Mouse (Mus musculus) kidney, embryonic 16.5 days (tissue): ENCODE measurements around the gene Bcl11a. TPM values are rescaled to one million over a fixed set of nuclear protein-coding genes. Genes with fewer than 3 reads are reported as not detected.

Experiments used
- ATAC-seq: fragments of 200-750 bp; cut with Nextera tagmentation; 2 replicates; pipeline ENCODE4 v1.8.0; 2017; ENCODE audit warnings: moderate TSS enrichment; ENCODE audit not compliant: low FRiP score, low TSS enrichment
- H3K27ac ChIP-seq: fragments of 300-500 bp; sonication (generic); 2 replicates; pipeline ENCODE4 v1.5.1; 2014; ENCODE audit warnings: low read length
- H3K27me3 ChIP-seq: fragments of 300-500 bp; sonication (generic); 2 replicates; pipeline ENCODE4 v1.6.1; 2014; ENCODE audit warnings: low read length, control low read depth, mixed read lengths; ENCODE audit not compliant: insufficient read depth
- H3K36me3 ChIP-seq: fragments of 300-500 bp; sonication (generic); 2 replicates; pipeline ENCODE4 v1.6.1; 2014; ENCODE audit warnings: low read length, control low read depth, mixed read lengths; ENCODE audit not compliant: insufficient read depth
- H3K4me1 ChIP-seq: fragments of 300-500 bp; sonication (generic); 2 replicates; pipeline ENCODE4 v1.6.1; 2014; ENCODE audit warnings: low read length, control low read depth, mixed read lengths; ENCODE audit not compliant: insufficient read depth
- H3K4me2 ChIP-seq: fragments of 300-500 bp; sonication (generic); replicated peaks from 2 replicates; pipeline ENCODE4 v1.6.1; 2014; ENCODE audit warnings: low read depth, low read length
- H3K4me3 ChIP-seq: fragments of 300-500 bp; sonication (generic); 2 replicates; pipeline ENCODE4 v1.5.1; 2014; ENCODE audit warnings: mild to moderate bottlenecking, low read length
- H3K9ac ChIP-seq: fragments of 300-500 bp; sonication (generic); replicated peaks from 2 replicates; pipeline ENCODE4 v1.6.1; 2014; ENCODE audit warnings: low read length
- H3K9me3 ChIP-seq: fragments of 300-500 bp; sonication (generic); 2 replicates; pipeline ENCODE4 v1.6.1; 2016; ENCODE audit warnings: low read length, control low read depth
- WGBS: fragments of 180-500 bp; shearing (Covaris S2); extraction: QIAGEN DNeasy Blood & Tissue Kit; methylation state at CpG from one replicate; pipeline ENCODE4 v1.1.7; 2014; 5-methylcytosine and 5-hydroxymethylcytosine counted together
- polyA plus RNA-seq: library from polyadenylated mRNA; unstranded; fragments of >200 nt; fragmentation: Nextera tagmentation; extraction: Ambion mirVana; gene quantifications from 2 replicates; pipeline ENCODE4 v1.2.1, GENCODE M21; 2015

The Bcl11a gene
- 2.8 and 3.1 TPM in 2 replicates for polyA plus RNA-seq

DNA sequence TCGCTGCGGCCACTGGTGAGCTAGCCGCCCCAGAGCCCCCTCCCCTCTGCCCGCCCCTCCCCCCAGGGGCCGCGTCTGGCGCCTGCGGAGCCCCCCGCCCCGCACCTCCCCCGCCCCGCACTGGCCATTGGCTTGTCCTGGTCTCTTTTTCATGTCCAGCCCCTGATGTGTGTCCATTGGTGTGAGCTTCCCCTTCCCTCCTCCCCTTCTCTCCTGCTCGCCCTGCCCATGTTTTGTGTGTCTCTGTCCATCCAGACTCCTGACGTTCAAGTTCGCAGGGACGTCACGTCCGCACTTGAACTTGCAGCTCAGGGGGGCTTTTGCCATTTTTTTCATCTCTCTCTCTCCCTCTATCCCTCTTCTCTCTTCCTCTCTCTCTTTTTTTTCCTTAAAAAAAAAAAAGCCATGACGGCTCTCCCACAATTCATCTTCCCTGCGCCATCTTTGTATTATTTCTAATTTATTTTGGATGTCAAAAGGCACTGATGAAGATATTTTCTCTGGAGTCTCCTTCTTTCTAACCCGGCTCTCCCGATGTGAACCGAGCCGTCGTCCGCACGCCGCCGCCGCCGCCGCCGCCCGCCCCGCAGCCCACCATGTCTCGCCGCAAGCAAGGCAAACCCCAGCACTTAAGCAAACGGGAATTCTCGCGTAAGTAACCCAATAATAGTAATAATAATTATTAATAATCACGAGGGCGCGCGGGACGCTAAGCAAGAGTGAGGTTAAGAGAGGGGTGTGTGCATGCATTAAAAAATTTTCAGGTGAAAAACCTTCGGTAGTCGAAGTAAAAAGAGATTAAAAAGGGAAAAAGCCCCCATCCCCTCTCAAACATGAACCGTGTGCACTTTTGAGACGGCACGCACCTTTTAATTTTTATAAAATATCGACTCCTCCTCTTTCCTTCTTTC is at the start of gene Bcl11a:
TSS of gene Bcl11a (plus strand) at position 262 of the 911 bp plus-strand sequence.
- peaks cover 62% of the 10 kb centered on the region for H3K27me3 ChIP-seq
- H3K4me1 ChIP-seq, result peaks cover 45% of the 10 kb centered on the region
- H3K4me3 ChIP-seq, result peak within 1 kb of the TSS; percentile 65
- H3K4me2 ChIP-seq, result peak within 1 kb of the TSS; percentile 99
- peak within 1 kb of the TSS; percentile 56 for H3K27ac ChIP-seq
- ATAC-seq, result peak; percentile 57
- H3K9me3 ChIP-seq, result no peaks in the 10 kb centered on the region
- WGBS, result under 1% methylated on average over 39 of the region's 51 CpGs
- H3K36me3 ChIP-seq, result no peaks in the 10 kb centered on the region
- H3K9ac ChIP-seq, result peak within 1 kb of the TSS; percentile 61

DNA sequence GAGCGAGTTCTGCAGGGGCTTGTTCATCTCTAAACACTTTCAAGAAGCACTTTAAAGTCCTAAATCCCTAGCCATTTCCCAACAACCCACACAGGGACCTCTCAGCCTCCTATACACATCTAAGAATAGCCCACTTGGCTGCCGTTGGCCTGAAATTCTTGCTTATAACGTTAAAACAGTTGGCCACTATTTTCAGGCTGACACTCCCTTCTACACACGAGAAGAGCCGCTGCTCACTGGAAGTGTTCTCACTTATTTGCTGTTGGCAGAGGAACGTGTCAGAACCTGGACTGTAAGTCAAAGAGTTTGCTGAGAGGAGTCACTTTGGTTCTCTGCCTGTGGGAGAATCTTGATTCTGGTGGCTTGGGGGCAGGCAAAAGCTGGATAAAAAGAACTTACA is 33.8 kb upstream of the Bcl11a start:
- WGBS, result 73% methylated on average over 6 of the region's 6 CpGs
- ATAC-seq, result no peak

DNA sequence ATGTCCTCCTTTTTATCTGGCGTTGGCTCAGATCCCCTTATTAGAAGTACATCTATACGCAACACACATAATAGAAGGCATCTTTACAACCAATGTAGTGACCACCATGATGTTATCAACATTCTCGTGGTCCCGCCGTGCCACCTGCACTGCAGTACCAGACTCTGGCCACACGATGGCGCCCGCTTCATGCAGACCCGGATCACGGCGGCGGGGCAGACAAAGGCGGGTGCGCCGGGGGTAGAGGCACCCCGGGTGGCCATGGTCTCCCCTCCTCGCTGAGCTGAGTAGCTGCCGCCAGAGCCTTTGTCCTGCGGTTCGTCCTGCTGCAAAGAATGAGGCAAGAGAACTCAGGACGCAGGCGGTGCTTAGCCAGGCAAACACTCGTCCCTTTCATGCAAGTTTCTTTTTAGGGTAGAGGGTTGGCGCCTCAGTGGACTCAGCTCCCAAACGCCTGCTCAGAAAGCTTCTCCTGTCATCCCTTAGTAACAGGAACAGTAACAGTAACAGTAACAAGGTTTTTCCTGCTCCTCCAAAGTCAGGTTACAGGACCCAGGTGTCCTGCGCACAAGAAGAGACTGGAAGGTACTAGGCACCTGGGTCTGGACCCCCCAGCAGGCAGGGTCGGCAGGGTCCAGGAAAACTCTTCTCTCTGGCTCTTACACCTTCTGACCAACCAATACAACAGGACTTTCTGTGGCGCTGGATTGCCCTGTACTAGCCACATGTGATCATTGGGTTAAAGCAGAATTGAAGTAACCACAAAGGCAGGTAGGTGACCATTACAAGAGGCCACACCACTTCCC is 28.4 kb upstream of the Bcl11a start:
- Histone ChIP-seq H3K4me1 (no peaks in the 10 kb centered on the region), H3K9ac (peak overlapping the region; percentile 60), H3K27me3 (peaks cover 5% of the 10 kb centered on the region; the same call in 1 of the 2 replicates), H3K4me3 (peak overlapping the region; percentile 48), H3K36me3 (no peaks in the 10 kb centered on the region), H3K4me2 (peak overlapping the region; percentile 64), H3K9me3 (no peaks in the 10 kb centered on the region; the same call in 1 of the 2 replicates), H3K27ac (no peak overlapping the region)
- 4% methylated on average over 28 of the region's 28 CpGs for WGBS
- peak; percentile 84 for ATAC-seq

More for the DNA sequence above, 33.8 kb upstream of the Bcl11a start:
- Histone ChIP-seq H3K4me1 (no peaks in the 10 kb centered on the region), H3K4me3 (no peak overlapping the region), H3K36me3 (no peaks in the 10 kb centered on the region), H3K27me3 (0 out of 2 replicates have a peak, but pooled peaks cover 5% of the 10 kb centered on the region), H3K9ac (no peak overlapping the region), H3K27ac (no peak overlapping the region), H3K9me3 (no peaks in the 10 kb centered on the region), H3K4me2 (no peak overlapping the region)

DNA sequence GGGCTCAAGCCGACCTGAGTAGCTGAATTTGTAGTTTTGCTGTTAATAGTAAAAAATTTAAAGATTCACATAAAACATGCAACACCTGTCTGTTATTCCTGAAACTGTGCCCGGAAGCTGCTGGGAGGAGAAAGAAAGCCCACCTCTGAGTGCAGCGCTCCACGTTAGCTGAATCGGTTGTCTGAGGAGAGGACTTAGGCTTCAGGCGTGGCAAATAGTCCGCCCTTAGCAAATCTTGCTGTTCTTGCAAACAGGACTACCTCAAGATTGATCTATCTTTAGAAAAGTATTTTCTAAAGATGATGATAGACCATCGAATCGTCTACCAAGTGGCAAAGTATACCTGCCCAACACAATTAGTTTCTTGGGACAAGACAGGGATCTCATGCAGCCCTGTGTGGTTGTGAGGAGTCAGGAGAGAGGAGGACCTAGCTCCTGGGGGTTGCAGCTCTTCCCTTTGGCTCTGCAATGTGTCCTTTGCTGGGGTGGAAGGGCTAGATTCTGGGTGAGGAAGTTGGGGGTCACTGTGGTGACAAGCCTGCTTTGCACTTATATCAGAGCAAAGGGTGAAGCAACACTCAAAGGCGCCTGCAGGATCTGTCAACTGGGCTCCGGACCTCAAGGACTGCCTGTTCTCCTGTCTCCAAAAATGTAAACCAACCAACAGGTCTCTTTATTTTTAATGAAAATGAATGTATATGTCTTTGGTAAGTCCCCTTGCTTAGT is 27.7 kb upstream of the Bcl11a start:
- Histone ChIP-seq H3K4me2 (no peak overlapping the region), H3K4me3 (no peak overlapping the region)
- ATAC-seq, result no peak

DNA sequence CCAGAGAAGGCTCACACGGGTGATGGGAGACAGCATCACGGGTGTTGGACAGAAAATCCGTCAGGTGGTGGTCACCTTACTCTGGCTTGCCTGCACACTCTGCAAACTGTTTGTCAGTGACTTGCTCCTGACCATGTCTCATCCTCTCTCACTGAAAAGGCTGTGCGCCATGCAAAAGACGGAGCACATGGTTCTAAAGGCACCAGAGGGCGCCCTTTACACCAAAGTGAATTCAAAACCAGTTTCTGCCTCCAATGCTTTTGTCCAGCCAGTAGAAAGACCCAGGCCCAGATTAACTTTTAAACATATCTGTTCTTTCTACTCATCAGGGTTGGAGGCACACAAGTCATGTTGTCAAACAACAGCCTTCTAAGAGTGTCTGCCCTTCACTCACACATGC is 25.0 kb upstream of the Bcl11a start:
- H3K4me1 ChIP-seq, result no peaks in the 10 kb centered on the region
- no peaks in the 10 kb centered on the region; the same call in 1 of the 2 replicates for H3K9me3 ChIP-seq
- 67% methylated on average over 6 of the region's 6 CpGs for WGBS
- no peaks in the 10 kb centered on the region for H3K36me3 ChIP-seq
- H3K9ac ChIP-seq, result no peak overlapping the region
- H3K27me3 ChIP-seq, result peaks cover 8% of the 10 kb centered on the region
- ATAC-seq, result no peak
- H3K27ac ChIP-seq, result no peak overlapping the region
- no peak overlapping the region for H3K4me3 ChIP-seq
- no peak overlapping the region for H3K4me2 ChIP-seq

More for the DNA sequence above, 27.7 kb upstream of the Bcl11a start:
- H3K27me3 ChIP-seq, result peaks cover 5% of the 10 kb centered on the region; the same call in 1 of the 2 replicates
- H3K9me3 ChIP-seq, result no peaks in the 10 kb centered on the region; the same call in 1 of the 2 replicates
- 78% methylated on average over 11 of the region's 11 CpGs for WGBS
- no peak overlapping the region for H3K9ac ChIP-seq
- H3K27ac ChIP-seq, result no peak overlapping the region
- no peaks in the 10 kb centered on the region for H3K4me1 ChIP-seq
- no peaks in the 10 kb centered on the region for H3K36me3 ChIP-seq

DNA sequence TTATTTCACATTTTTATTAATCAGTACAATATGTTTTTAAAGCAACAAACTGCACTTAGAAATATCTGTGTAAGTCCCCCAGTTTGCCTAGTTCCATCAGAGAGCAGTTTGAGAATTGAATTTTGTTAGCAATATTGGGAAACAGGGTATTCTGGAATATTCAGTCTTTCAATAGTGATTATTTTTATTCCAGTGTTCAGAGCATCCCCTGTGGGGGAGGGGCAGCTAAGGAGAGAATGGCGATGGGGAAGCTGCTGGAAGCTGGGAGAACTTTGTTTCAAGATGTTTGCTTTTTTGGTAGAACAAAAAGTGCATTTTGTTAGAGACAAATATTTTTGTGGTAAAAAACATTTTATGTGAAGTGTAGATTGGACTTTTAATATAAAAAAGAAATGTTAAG is 18.7 kb upstream of the Bcl11a start:
- WGBS, result 33% methylated on average over 1 of the region's 1 CpGs
- no peak overlapping the region for H3K27ac ChIP-seq
- ATAC-seq, result no peak

DNA sequence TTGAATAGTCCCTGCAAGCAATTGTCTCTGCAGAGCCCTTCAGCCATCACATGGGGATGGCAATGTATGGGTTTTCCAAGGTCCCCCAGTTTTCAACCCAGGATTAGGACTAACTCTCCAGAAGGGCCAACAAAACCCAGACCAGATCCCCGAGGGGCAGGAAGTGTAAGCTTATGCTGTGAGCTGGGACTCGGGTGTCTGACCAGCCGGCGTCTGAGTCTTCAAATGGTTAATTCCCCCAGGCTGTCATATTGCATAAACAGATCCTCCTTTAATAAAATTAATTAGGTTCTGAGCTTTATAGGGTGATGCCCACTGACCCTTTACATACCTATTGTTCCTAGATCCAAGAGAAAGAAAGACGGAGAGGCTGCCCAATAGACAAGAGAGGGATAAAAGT is 17.4 kb upstream of the Bcl11a start:
- Histone ChIP-seq H3K9ac (no peak overlapping the region), H3K9me3 (no peaks in the 10 kb centered on the region), H3K36me3 (no peaks in the 10 kb centered on the region), H3K4me1 (peaks cover 12% of the 10 kb centered on the region), H3K27me3 (peaks cover 69% of the 10 kb centered on the region), H3K27ac (no peak overlapping the region), H3K4me2 (no peak overlapping the region), H3K4me3 (peak overlapping the region; percentile 7)
- 3% methylated on average over 5 of the region's 5 CpGs for WGBS
- no peak for ATAC-seq

More for the DNA sequence above, 18.7 kb upstream of the Bcl11a start:
- Histone ChIP-seq H3K4me2 (no peak overlapping the region), H3K36me3 (no peaks in the 10 kb centered on the region), H3K4me1 (peaks cover 12% of the 10 kb centered on the region), H3K4me3 (no peak overlapping the region), H3K9ac (no peak overlapping the region), H3K9me3 (no peaks in the 10 kb centered on the region), H3K27me3 (peaks cover 60% of the 10 kb centered on the region)

DNA sequence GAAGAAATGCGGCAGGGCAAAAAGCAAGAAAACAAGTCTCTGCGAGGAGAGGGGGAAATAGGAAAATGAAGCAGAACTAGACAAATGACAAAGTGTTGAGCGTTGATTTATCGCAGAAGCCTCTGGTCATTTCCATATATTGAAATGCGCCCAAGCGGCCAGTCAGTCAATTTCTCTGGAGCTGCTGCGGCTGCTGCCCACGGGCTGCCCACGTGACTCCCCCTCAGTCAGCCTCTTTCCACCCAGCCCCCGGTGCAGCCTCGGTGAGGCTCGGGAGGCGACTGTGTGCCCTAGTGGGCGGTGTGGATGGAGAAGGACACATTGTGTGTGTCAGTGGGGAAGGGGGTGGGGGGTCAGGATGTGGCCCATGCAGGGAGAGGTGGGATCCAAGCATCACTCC is 16.0 kb upstream of the Bcl11a start:
- H3K9me3 ChIP-seq, result no peaks in the 10 kb centered on the region
- peak overlapping the region; percentile 46 for H3K4me2 ChIP-seq
- H3K27me3 ChIP-seq, result peaks cover 80% of the 10 kb centered on the region
- H3K4me3 ChIP-seq, result peak overlapping the region; percentile 16; the same call in 1 of the 2 replicates
- no peaks in the 10 kb centered on the region for H3K36me3 ChIP-seq
- no peak for ATAC-seq
- H3K9ac ChIP-seq, result no peak overlapping the region
- peaks cover 12% of the 10 kb centered on the region for H3K4me1 ChIP-seq
- no peak overlapping the region for H3K27ac ChIP-seq
- WGBS, result 3% methylated on average over 13 of the region's 14 CpGs

DNA sequence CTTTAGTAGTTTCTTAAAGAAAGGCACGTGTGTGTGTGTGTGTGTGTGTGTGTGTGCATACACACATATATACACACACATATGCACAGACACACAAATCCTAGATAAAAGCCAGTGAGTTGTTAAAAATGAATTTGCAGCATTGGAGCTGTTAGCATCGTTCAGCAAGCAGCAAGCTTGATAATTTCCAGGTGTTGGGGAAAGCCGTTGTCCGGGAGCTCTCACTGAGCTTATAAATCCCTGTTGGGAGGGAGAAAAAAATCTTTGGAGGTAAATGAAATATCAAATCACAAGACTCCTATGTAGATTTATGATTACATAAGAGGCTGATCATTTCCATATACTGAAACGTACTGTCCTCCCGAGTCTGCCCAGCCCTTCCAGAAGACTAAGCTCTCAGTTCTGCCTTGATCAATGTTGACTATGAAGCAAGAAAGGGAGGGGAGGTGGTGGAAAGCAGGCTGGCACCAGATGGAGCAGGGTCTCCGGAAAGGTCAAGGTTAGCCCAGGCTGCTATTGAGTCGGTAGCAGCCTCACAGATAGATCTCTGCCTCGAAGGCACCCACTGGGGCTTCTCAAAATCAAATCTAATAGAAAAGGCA is 15.3 kb upstream of the Bcl11a start:
- WGBS, result 37% methylated on average over 9 of the region's 9 CpGs
- Histone ChIP-seq H3K27ac (no peak overlapping the region), H3K36me3 (no peaks in the 10 kb centered on the region), H3K9ac (no peak overlapping the region), H3K4me3 (no peak overlapping the region), H3K27me3 (peaks cover 78% of the 10 kb centered on the region), H3K9me3 (no peaks in the 10 kb centered on the region), H3K4me1 (peaks cover 12% of the 10 kb centered on the region), H3K4me2 (no peak overlapping the region)
- ATAC-seq, result no peak
